Mouse (Mus musculus) kidney, postnatal 14 days (tissue): ENCODE measurements around the gene Olfr775.

ENCODE experiments used
- DNase-seq: peaks from one replicate; pipeline ENCODE4 v3.0.0; 2022; ENCODE audit warnings: mixed read lengths

The Olfr775 gene

DNA sequence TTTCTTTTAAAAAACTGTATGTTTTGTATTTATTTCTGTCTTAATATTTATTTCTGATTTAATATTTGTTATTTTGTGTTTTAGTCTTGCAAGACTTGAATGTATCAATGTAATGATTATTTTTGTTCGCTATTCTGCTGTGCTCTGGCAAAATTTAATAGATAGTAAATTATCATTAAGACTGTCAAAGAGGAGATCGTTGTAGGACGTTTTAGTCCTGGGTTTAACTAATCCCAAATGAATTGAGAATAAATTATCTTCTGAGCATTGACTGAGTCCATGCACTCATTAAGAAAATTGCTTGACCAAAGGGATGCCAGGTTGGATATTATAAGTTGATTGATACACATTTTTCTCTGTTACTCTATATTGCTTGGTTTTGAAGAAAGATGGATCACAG lies at the start of gene Olfr775:
Gene Olfr775, plus strand, starts transcription at position 301 of the 400 bp plus-strand sequence.
- no peak for DNase-seq

DNA sequence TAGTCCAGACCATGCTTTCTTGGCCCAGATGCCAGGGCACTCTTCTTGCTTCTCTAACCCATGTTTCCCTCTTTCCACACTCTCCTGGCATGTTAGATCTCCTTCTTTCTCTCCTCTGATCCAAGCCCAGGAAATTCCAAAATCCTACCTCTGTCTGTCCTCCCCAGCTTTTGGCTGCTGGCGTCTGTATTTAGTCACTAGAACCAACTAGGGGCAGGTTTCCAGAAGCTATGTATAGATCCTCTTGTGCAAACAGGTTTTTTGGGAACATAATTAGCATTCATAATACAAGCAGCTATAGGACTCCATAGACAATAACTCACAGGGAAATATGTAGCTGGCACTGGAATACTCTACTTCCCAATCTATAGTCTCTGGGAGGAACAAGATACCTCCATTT lies 17.5 kb upstream of the Olfr775 start:
- no peak for DNase-seq

DNA sequence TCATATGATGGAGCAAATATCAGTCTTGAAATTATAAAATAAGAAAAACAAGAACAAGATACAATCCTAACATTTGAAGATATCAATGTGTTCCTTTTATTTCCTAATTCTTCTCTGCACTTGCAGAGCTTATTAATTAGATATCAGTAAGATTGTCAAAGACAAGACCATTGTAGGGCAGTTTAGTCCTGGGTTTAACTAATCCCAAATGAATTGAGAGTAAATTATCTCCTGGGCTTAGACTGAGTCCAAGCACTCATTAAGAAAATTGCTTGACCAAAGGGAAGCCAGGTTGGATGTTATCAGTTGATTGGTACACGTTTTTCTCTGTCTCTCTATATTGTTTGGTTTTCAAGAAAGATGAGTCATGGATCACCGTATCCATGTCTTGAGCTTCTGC lies 12.3 kb upstream of the Olfr775 start, which contains the start of gene Olfr774:
Gene Olfr774, plus strand, starts transcription at position 301 of the 400 bp plus-strand sequence.
- DNase-seq, result no peak

DNA sequence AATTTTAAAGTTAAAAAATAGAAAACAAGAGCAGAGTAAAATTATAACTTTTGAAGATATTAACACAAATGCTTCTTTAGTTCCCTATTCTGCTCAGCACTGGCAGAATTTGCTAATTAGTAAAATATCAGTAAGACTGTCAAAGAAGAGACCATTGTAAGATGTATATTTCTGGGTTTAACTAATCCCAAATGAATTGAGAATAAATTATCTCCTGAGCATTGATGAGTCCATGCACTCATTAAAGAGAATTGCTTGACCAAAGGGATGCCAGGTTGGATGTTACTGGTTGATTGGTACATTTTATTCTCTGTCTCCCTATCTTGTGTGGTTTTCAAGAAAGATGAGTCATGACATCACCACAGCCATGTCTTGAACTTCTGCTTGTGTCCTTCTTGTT lies 10.6 kb downstream of the Olfr775 start, which contains the start of gene Olfr776:
Gene Olfr776, plus strand, starts transcription at position 301 of the 400 bp plus-strand sequence.
- DNase-seq, result no peak

DNA sequence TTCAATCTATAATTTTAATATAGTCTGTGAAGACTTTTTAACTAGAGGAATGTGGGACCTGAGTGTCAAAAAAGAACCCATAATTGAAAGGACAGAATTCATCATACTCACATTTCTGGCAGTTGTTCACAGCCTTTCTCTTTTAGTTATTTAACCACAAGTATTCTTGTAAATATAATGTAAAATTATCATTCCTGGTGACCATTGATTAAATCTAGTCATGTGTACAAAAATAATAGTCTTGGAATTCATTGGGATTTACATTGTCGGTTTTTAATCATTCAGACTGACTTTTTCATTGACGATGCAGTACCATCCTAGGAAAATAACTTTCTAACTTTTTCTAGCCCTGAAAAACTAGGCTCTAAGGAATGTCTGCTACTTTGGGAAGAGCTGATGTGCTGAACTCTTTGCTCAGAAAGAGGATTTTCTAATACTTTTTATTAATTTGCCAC lies 22.9 kb downstream of the Olfr775 start, which contains the start of gene Olfr777:
Gene Olfr777, minus strand, starts transcription at position 405 of the 455 bp plus-strand sequence.
- no peak for DNase-seq
